Mouse (Mus musculus): ENCODE measurements around the gene Nedd4.

- TF ChIP-seq CTCF (IDR thresholded peaks at IDR 0.05; ENCODE audit: borderline replicate concordance, extremely low read depth, insufficient read depth, insufficient read length) (no peak), POLR2A (IDR thresholded peaks at IDR 0.05; ENCODE audit: borderline replicate concordance, extremely low read depth, insufficient read depth, insufficient read length, poor library complexity, severe bottlenecking) (no peak)
Measured at GRCm38 (mm10) chr9:72697779-72698178, 35.6 kb downstream of the Nedd4 start.

All from brain, embryonic 14.5 days (tissue).